In the genomic region with DNA sequence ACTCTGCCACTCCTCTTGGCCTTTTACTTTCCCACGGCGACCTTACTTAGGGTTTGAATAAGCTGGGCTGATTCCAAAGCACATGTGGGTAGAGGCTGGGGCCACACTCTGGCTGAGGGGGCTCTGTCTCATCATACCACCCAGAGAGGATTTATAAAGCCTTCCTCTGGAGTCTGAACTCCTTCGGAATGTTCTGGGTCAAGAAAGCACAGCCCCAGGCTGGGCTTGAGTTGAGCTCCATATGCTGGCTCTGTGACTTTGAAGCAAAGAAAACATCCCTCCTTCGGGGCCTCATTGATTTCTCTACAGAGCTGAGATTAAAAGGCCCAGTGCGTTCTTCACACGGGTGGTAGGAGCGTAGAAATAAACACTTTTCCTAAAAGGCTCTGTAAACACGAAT, we compare ENCODE assay signal across 18 mouse cellular contexts.
DNase-seq lines count a peak whose midpoint lies in the region; ATAC-seq and TF ChIP-seq lines count a peak whose summit lies in the region.
"Had no signal": no experiment of that assay in that cellular context is flagged by ENCODE, and none has a peak within 500 bp of the region (broad histone marks: within the 10 kb centered on the region; RNA-seq: fewer than 3 reads in every experiment).

No protein-coding gene starts in this region.

- peaks cover 8% of the 10 kb centered on the region for H3K27me3 ChIP-seq in hindbrain, embryonic 13.5 days
- no peaks in the 10 kb centered on the region for H3K27me3 ChIP-seq in hindbrain, postnatal 0 days (ENCODE audit: insufficient read depth, low read length)
- H3K27me3 ChIP-seq in lung, embryonic 16.5 days (ENCODE audit: control insufficient read depth, insufficient read depth, low read depth, low read length): 0 out of 2 replicates have a peak, but pooled peaks cover 3% of the 10 kb centered on the region
- no peaks in the 10 kb centered on the region for H3K27me3 ChIP-seq in embryonic facial prominence, embryonic 14.5 days (replicated peaks; ENCODE audit: control insufficient read depth, insufficient read depth, low read length)

- no peak overlapping the region for H3K9ac ChIP-seq in hindbrain, embryonic 13.5 days
- H3K9ac ChIP-seq in hindbrain, postnatal 0 days (replicated peaks; ENCODE audit: low read length): no peak overlapping the region
- H3K9ac ChIP-seq in lung, embryonic 16.5 days (ENCODE audit: low read length): no peak overlapping the region
- no peak overlapping the region for H3K9ac ChIP-seq in embryonic facial prominence, embryonic 14.5 days (ENCODE audit: low read depth, low read length)
- H3K9ac ChIP-seq: neural tube, embryonic 12.5 days had no signal

- H3K36me3 ChIP-seq in hindbrain, embryonic 13.5 days: no peaks in the 10 kb centered on the region
- no peaks in the 10 kb centered on the region for H3K36me3 ChIP-seq in hindbrain, postnatal 0 days (ENCODE audit: insufficient read depth, low read length)
- no peaks in the 10 kb centered on the region for H3K36me3 ChIP-seq in lung, embryonic 16.5 days (ENCODE audit: control insufficient read depth, insufficient read depth, low read length)
- H3K36me3 ChIP-seq in embryonic facial prominence, embryonic 14.5 days (ENCODE audit: control insufficient read depth, insufficient read depth, low read length): no peaks in the 10 kb centered on the region
- H3K36me3 ChIP-seq: neural tube, embryonic 12.5 days had no signal

- no peaks in the 10 kb centered on the region for H3K9me3 ChIP-seq in hindbrain, embryonic 13.5 days
- H3K9me3 ChIP-seq in hindbrain, postnatal 0 days (ENCODE audit: low read length): no peaks in the 10 kb centered on the region
- no peaks in the 10 kb centered on the region for H3K9me3 ChIP-seq in lung, embryonic 16.5 days (ENCODE audit: control insufficient read depth, low read length)
- H3K9me3 ChIP-seq in embryonic facial prominence, embryonic 14.5 days (ENCODE audit: control insufficient read depth, low read length): no peaks in the 10 kb centered on the region
- H3K9me3 ChIP-seq: neural tube, embryonic 12.5 days had no signal

- H3K4me1 ChIP-seq in hindbrain, embryonic 13.5 days (replicated peaks): peaks cover 40% of the 10 kb centered on the region
- H3K4me1 ChIP-seq in hindbrain, postnatal 0 days (ENCODE audit: insufficient read depth, low read length): no peaks in the 10 kb centered on the region
- peaks cover 6% of the 10 kb centered on the region for H3K4me1 ChIP-seq in lung, embryonic 16.5 days (replicated peaks; ENCODE audit: control insufficient read depth, insufficient read depth, low read length)
- H3K4me1 ChIP-seq in embryonic facial prominence, embryonic 14.5 days (ENCODE audit: control insufficient read depth, insufficient read depth, low read length): peaks cover 8% of the 10 kb centered on the region

- no peak for DNase-seq in hindbrain, postnatal 0 days (ENCODE audit: low spot score)
- DNase-seq in lung, postnatal 14 days: no peak
- peak; percentile 28 for DNase-seq in embryonic facial prominence, embryonic 14.5 days (ENCODE audit: low spot score)
- DNase-seq in spleen, adult 18-20 months: no peak
- DNase-seq in spleen, postnatal 36 days (ENCODE audit: low spot score in 2 of 2): no peak
- DNase-seq: cerebellum, adult 9-10 months; heart, postnatal 14 days; kidney, postnatal 14 days; layer of hippocampus, adult 9-11 months; liver; lung, adult 18-20 months; thymus, postnatal 25 days had no signal

- TF ChIP-seq CTCF in hindbrain, postnatal 0 days (IDR thresholded peaks at IDR 0.05; ENCODE audit: low read depth): no peak

- ATAC-seq in hindbrain, embryonic 13.5 days (ENCODE audit: low FRiP score): no peak
- ATAC-seq in hindbrain, postnatal 0 days: no peak
- 0 out of 2 replicates have a peak, but pooled peaks have one; percentile 20 for ATAC-seq in lung, embryonic 16.5 days (ENCODE audit: low read depth)
- 0 out of 2 replicates have a peak, but pooled peaks have one; percentile 31 for ATAC-seq in embryonic facial prominence, embryonic 14.5 days (ENCODE audit: low read depth)
- ATAC-seq: forebrain, embryonic 16.5 days had no signal

- H3K4me2 ChIP-seq in hindbrain, embryonic 13.5 days: no peak overlapping the region
- H3K4me2 ChIP-seq in hindbrain, postnatal 0 days (ENCODE audit: low read depth, low read length): no peak overlapping the region
- no peak overlapping the region for H3K4me2 ChIP-seq in lung, embryonic 16.5 days (ENCODE audit: low read depth, low read length)
- no peak overlapping the region for H3K4me2 ChIP-seq in embryonic facial prominence, embryonic 14.5 days (ENCODE audit: low read depth, low read length)
- H3K4me2 ChIP-seq: heart, embryonic 11.5 days; neural tube, embryonic 12.5 days had no signal

- 0 out of 2 replicates have a peak overlapping the region, but pooled peaks have one; percentile 0 for H3K27ac ChIP-seq in hindbrain, embryonic 13.5 days
- no peak overlapping the region for H3K27ac ChIP-seq in hindbrain, postnatal 0 days
- H3K27ac ChIP-seq in lung, embryonic 16.5 days (ENCODE audit: low read length): no peak overlapping the region
- no peak overlapping the region for H3K27ac ChIP-seq in embryonic facial prominence, embryonic 14.5 days (replicated peaks; ENCODE audit: low read depth, low read length)
- H3K27ac ChIP-seq: neural tube, embryonic 12.5 days had no signal

- 57% methylated on average over 8 of the region's 8 CpGs for WGBS in hindbrain, embryonic 13.5 days
- WGBS in hindbrain, postnatal 0 days: 51% methylated on average over 8 of the region's 8 CpGs
- WGBS in lung, embryonic 16.5 days: 20% methylated on average over 8 of the region's 8 CpGs
- WGBS in embryonic facial prominence, embryonic 14.5 days: 22% methylated on average over 8 of the region's 8 CpGs

- no peak overlapping the region for H3K4me3 ChIP-seq in hindbrain, embryonic 13.5 days
- no peak overlapping the region for H3K4me3 ChIP-seq in hindbrain, postnatal 0 days (ENCODE audit: low read length)
- H3K4me3 ChIP-seq in lung, embryonic 16.5 days (ENCODE audit: low read length): no peak overlapping the region
- no peak overlapping the region for H3K4me3 ChIP-seq in embryonic facial prominence, embryonic 14.5 days (ENCODE audit: low read depth, low read length)
- H3K4me3 ChIP-seq: erythroblast, embryonic 14.5 days; neural tube, embryonic 12.5 days had no signal

Comparison
In these comparisons a context has a peak if more than half of its experiments do, and no peak if none do; other contexts are left out.
1. ATAC-seq: peak in lung, embryonic 16.5 days (single experiment) and embryonic facial prominence, embryonic 14.5 days (single experiment); none in hindbrain, embryonic 13.5 days (single experiment) and hindbrain, postnatal 0 days (single experiment).